Mouse (Mus musculus) left cerebral cortex, adult 2 months (tissue): ENCODE measurements around the gene Dapk3. TPM values are rescaled to one million over a fixed set of nuclear protein-coding genes. Genes with fewer than 3 reads are reported as not detected.

ENCODE experiments used
- DNase-seq, 2 experiments: peaks; one replicate each; pipeline ENCODE4 v3.0.0; 2021 to 2022; ENCODE audit warnings: low spot score in 2 of 2, mixed read lengths in 1 of 2; ENCODE audit errors: extremely low spot score in 1 of 2
- H3K27ac ChIP-seq: fragments of 200-600 bp; 2 replicates; pipeline ENCODE4 v1.8.1; 2022
- H3K4me3 ChIP-seq: fragments of 200-600 bp; 2 replicates; pipeline ENCODE4 v1.8.1; 2022
- CTCF ChIP-seq: fragments of 200-600 bp; IDR thresholded peaks from 2 replicates; pipeline ENCODE4 v1.8.1; 2022; ENCODE audit warnings: antibody characterized with exemption, mild to moderate bottlenecking, moderate library complexity
- intact Hi-C: fragments of 180-260 bp; cut with DNase I; formaldehyde crosslinking; loops from one replicate; pipeline ENCODE4 v1.15.1; 2025
- total RNA-seq, 2 experiments: library from RNA; stranded (reverse); gene quantifications; 2 replicates each; pipeline ENCODE4 v1.2.3; 2021

Gene Dapk3
- total RNA-seq, 2 experiments from 2014 or later = 74.6 to 89.4 TPM

- no peak for TF ChIP-seq CTCF
- Histone ChIP-seq H3K4me3 (peak within 1 kb of the TSS; percentile 65), H3K27ac (peak within 1 kb of the TSS; percentile 93)
- DNase-seq = no peak
- intact Hi-C loops = loop anchor here (1.0 kb wide), 1 partner anchor 8 kb away; no protein-coding TSS in a partner anchor
Measured at GRCm38 (mm10) chr10:81183805-81184204, 1.0 kb downstream of the Dapk3 start, which contains the start of gene 4930442H23Rik. TSS of gene 4930442H23Rik (minus strand) at chr10:81183849.

- no peak for TF ChIP-seq CTCF
- Histone ChIP-seq H3K4me3 (no peak overlapping the region), H3K27ac (no peak overlapping the region)
- intact Hi-C loops = no loop called here
- DNase-seq = no peak
Measured at GRCm38 (mm10) chr10:81184765-81185164, 2.0 kb downstream of the Dapk3 start.

- TF ChIP-seq CTCF = no peak
- Histone ChIP-seq H3K4me3 (no peak overlapping the region), H3K27ac (no peak overlapping the region; the same call in 1 of the 2 replicates)
- no peak for DNase-seq
- intact Hi-C loops = no loop called here
Measured at GRCm38 (mm10) chr10:81187161-81187560, 4.4 kb downstream of the Dapk3 start.

- no peak for DNase-seq
- Histone ChIP-seq H3K4me3 (no peak overlapping the region), H3K27ac (no peak overlapping the region)
- no peak for TF ChIP-seq CTCF
- intact Hi-C loops = loop anchor here (5.0 kb wide), 1 partner anchor 77 kb away; the partner anchor contains the start of genes Apba3 and Mrpl54
Measured at GRCm38 (mm10) chr10:81189821-81190220, 7.0 kb downstream of the Dapk3 start.

- 0 out of 2 replicates have a peak overlapping the region, but pooled peaks have one; percentile 8 for H3K27ac ChIP-seq
- intact Hi-C loops = loop anchor here (5.0 kb wide), 1 partner anchor 77 kb away; the partner anchor contains the start of genes Apba3 and Mrpl54
- peak; percentile 37 for TF ChIP-seq CTCF
- no peak for DNase-seq
- H3K4me3 ChIP-seq = no peak overlapping the region
Measured at GRCm38 (mm10) chr10:81190236-81190911, 7.6 kb downstream of the Dapk3 start.

GRCm38 (mm10) chr10:81190912-81191321 lies 8.1 kb downstream of the Dapk3 start:
- H3K27ac ChIP-seq = 0 out of 2 replicates have a peak overlapping the region, but pooled peaks have one; percentile 8
- peak; percentile 10 for TF ChIP-seq CTCF
- DNase-seq = no peak
- H3K4me3 ChIP-seq = no peak overlapping the region
- intact Hi-C loops = loop anchor here (5.0 kb wide), 1 partner anchor 76 kb away; the partner anchor contains the start of genes Apba3 and Mrpl54

GRCm38 (mm10) chr10:81191342-81191982 lies 8.7 kb downstream of the Dapk3 start:
- TF ChIP-seq CTCF = no peak
- DNase-seq = no peak
- intact Hi-C loops = loop anchor here (5.0 kb wide), 1 partner anchor 76 kb away; the partner anchor contains the start of genes Apba3 and Mrpl54
- Histone ChIP-seq H3K27ac (peak overlapping the region; percentile 94), H3K4me3 (no peak overlapping the region)

- TF ChIP-seq CTCF = no peak
- intact Hi-C loops = loop anchor here (1.0 to 5.0 kb wide), 2 partner anchors 9 to 75 kb away; partner anchors contain the start of genes 4930442H23Rik, Apba3, Dapk3 and Mrpl54
Measured at GRCm38 (mm10) chr10:81192270-81192967, 9.6 kb downstream of the Dapk3 start.

GRCm38 (mm10) chr10:81192968-81193501 lies 10.2 kb downstream of the Dapk3 start:
- peak overlapping the region; percentile 47 for H3K4me3 ChIP-seq
- intact Hi-C loops = loop anchor here (1.0 to 5.0 kb wide), 2 partner anchors 10 to 74 kb away; partner anchors contain the start of genes 4930442H23Rik, Apba3, Dapk3 and Mrpl54
- DNase-seq = no peak
- TF ChIP-seq CTCF = no peak
- peak overlapping the region; percentile 94 for H3K27ac ChIP-seq

More at GRCm38 (mm10) chr10:81192270-81192967, 9.6 kb downstream of the Dapk3 start:
- H3K4me3 ChIP-seq = peak overlapping the region; percentile 47
- H3K27ac ChIP-seq = peak overlapping the region; percentile 94
- peak; percentile 87 to 91 for DNase-seq

GRCm38 (mm10) chr10:81193991-81194774 lies 11.4 kb downstream of the Dapk3 start:
- DNase-seq = no peak
- peak overlapping the region; percentile 53; the same call in 1 of the 2 replicates for H3K27ac ChIP-seq
- no peak overlapping the region for H3K4me3 ChIP-seq
- intact Hi-C loops = loop anchor here (5.0 kb wide), 1 partner anchor 73 kb away; the partner anchor contains the start of genes Apba3 and Mrpl54
- TF ChIP-seq CTCF = no peak
